Mouse (Mus musculus): ENCODE results near the gene Rundc3b.

The Rundc3b gene

DNA sequence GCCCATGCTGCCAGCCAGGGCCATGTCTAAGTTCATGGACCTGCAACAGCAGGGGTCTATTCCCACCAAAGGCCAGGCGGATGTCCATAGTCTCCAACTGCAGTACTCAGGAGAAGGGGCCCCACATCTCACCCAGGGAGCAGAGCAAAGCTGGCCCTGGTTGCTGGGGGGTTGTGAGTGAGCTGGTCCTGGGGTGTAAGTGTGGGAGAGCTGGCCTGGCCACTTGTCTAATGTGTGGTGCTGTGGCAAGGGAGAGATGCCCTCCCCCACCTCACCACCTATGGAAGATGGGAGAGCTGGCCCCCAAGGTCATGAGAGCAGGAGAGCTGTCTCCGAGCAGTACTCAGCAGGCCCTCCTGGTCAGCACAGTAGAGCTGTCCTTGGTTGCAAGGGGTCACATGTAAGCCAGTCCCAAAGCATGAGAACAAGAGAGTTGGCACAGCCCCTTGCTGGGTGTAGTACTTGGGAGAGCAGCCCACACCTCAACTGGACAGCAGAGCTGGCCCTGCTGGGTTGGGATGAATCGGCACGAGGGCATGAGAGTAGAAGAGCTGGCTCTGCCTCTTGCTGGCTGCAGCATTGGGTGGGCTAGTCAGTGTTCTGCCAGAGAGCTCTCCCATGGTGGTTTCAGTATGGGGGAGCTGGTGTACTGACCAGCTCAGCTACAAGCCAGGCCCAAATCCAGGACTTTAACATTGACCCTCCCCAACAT is 134.6 kb downstream of the Rundc3b start:
- no peak for DNase-seq

DNA sequence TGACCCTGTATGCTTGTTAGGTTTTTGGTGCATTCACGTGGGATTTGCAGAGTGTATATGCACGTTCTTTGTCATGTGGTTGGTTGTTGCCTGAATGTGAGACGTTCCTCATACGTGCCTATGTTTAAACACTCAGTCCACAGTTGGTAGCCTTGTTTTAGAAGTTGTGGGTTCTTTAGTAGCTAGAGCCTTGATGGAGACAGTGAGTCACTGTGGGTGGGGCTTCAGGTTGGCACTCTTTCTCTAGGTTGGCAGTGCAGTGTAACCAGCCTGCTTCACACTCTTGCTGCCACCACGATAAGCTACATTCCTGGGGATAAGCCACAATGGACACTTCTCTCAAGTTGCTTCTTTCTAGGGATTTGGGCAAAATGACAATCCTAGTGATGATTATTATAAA is 166.2 kb downstream of the Rundc3b start:
- no peak for DNase-seq

DNA sequence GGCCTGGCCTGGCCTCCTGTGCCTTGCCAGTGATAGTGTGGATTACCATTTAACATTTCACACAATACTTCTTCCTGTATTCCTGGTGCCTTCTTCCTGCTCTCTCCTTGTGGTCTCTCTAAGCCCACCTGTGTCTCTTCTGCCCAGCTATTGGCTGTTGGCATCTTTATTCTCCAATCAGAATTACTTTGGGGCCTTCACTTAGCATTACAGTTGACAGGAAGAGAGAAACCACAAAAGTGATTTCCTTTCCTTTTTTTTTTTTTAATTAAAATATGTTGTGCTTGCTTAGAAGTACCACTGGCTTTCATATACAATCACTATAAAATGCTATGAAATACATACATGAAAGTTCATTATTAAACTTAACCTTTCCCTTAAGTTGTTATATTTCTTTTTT is 167.2 kb downstream of the Rundc3b start:
- no peak for DNase-seq

All from right cerebral cortex, postnatal 25 days (tissue).